Mouse (Mus musculus) hindbrain, embryonic 14.5 days (tissue): Measurements from ENCODE around the gene Cldn2. TPM values are rescaled to one million over a fixed set of nuclear protein-coding genes. Genes with fewer than 3 reads are reported as not detected.
A peak's percentile ranks its signal among the peaks of the same experiment; 100 is the strongest.

Experiments used
- ATAC-seq: fragments of 200-750 bp; cut with Nextera tagmentation; 2 replicates; pipeline ENCODE4 v1.8.0; 2017; ENCODE audit warnings: moderate number of reproducible peaks, mild to moderate bottlenecking, moderate TSS enrichment, moderate library complexity; ENCODE audit not compliant: low FRiP score
- DNase-seq: peaks from one replicate; pipeline ENCODE4 v3.0.0-alpha.2; 2015; ENCODE audit warnings: low spot score
- H3K27ac ChIP-seq: fragments of 300-500 bp; sonication (generic); 2 replicates; pipeline ENCODE4 v1.5.1; 2014; ENCODE audit warnings: mild to moderate bottlenecking, moderate library complexity
- H3K27me3 ChIP-seq: fragments of 300-500 bp; sonication (generic); 2 replicates; pipeline ENCODE4 v1.6.1; 2014; ENCODE audit warnings: mild to moderate bottlenecking, low read length, mixed read lengths; ENCODE audit not compliant: control insufficient read depth, insufficient read depth
- H3K36me3 ChIP-seq: fragments of 300-500 bp; sonication (generic); replicated peaks from 2 replicates; pipeline ENCODE4 v1.6.1; 2014; ENCODE audit not compliant: control insufficient read depth, insufficient read depth
- H3K4me1 ChIP-seq: fragments of 300-500 bp; sonication (generic); replicated peaks from 2 replicates; pipeline ENCODE4 v1.6.1; 2014; ENCODE audit warnings: antibody characterized with exemption, low read length, mixed read lengths; ENCODE audit not compliant: control insufficient read depth, insufficient read depth
- H3K4me2 ChIP-seq: fragments of 300-500 bp; sonication (generic); replicated peaks from 2 replicates; pipeline ENCODE4 v1.6.1; 2014; ENCODE audit warnings: mild to moderate bottlenecking, moderate library complexity
- H3K4me3 ChIP-seq: fragments of 300-500 bp; sonication (generic); replicated peaks from 2 replicates; pipeline ENCODE4 v1.5.1; 2014; ENCODE audit warnings: mild to moderate bottlenecking, low read length
- H3K9ac ChIP-seq: fragments of 300-500 bp; sonication (generic); 2 replicates; pipeline ENCODE4 v1.6.1; 2014
- H3K9me3 ChIP-seq: fragments of 300-500 bp; sonication (generic); 2 replicates; pipeline ENCODE4 v1.6.1; 2016; ENCODE audit warnings: low read length; ENCODE audit not compliant: control insufficient read depth
- WGBS: fragments of 180-500 bp; shearing (Covaris S2); extraction: QIAGEN DNeasy Blood & Tissue Kit; methylation state at CpG from one replicate; pipeline ENCODE4 v1.1.7; 2014; 5-methylcytosine and 5-hydroxymethylcytosine counted together
- polyA plus RNA-seq: library from polyadenylated mRNA; unstranded; fragments of >200 nt; fragmentation: Nextera tagmentation; extraction: Ambion mirVana; gene quantifications from 2 replicates; pipeline ENCODE4 v1.2.1, GENCODE M21; 2014

Gene Cldn2
- polyA plus RNA-seq, 1 experiment from 2014 or later, result 1.2 TPM

GRCm38 (mm10) chrX:139815201-139815600, 14.6 kb downstream of the Cldn2 start:
- Histone ChIP-seq H3K27ac (no peak overlapping the region), H3K9me3 (no peaks in the 10 kb centered on the region), H3K4me2 (no peak overlapping the region), H3K36me3 (no peaks in the 10 kb centered on the region), H3K4me1 (no peaks in the 10 kb centered on the region), H3K9ac (no peak overlapping the region), H3K4me3 (no peak overlapping the region), H3K27me3 (peaks cover 14% of the 10 kb centered on the region; the same call in 1 of the 2 replicates)
- no peak for DNase-seq
- 90% methylated on average over 5 of the region's 5 CpGs for WGBS
- ATAC-seq, result no peak

GRCm38 (mm10) chrX:139825402-139825801, 24.8 kb downstream of the Cldn2 start:
- DNase-seq (no peak), ATAC-seq (no peak)
- Histone ChIP-seq H3K9me3 (no peaks in the 10 kb centered on the region), H3K9ac (no peak overlapping the region), H3K4me2 (no peak overlapping the region), H3K27me3 (no peaks in the 10 kb centered on the region; the same call in 1 of the 2 replicates), H3K4me3 (no peak overlapping the region), H3K27ac (no peak overlapping the region), H3K36me3 (no peaks in the 10 kb centered on the region), H3K4me1 (no peaks in the 10 kb centered on the region)
- 94% methylated on average over 1 of the region's 1 CpGs for WGBS

- H3K9ac ChIP-seq, result no peak overlapping the region
- H3K4me2 ChIP-seq, result no peak overlapping the region
- H3K4me3 ChIP-seq, result no peak overlapping the region
- no peaks in the 10 kb centered on the region; the same call in 1 of the 2 replicates for H3K36me3 ChIP-seq
- WGBS, result 84% methylated on average over 4 of the region's 4 CpGs
- no peaks in the 10 kb centered on the region for H3K4me1 ChIP-seq
- DNase-seq (no peak), ATAC-seq (no peak)
- no peaks in the 10 kb centered on the region for H3K9me3 ChIP-seq
- no peak overlapping the region for H3K27ac ChIP-seq
- no peaks in the 10 kb centered on the region; the same call in 1 of the 2 replicates for H3K27me3 ChIP-seq
These were observed 26.3 kb downstream of the Cldn2 start for GRCm38 (mm10) chrX:139826926-139827325.

- H3K9me3 ChIP-seq, result no peaks in the 10 kb centered on the region
- no peak overlapping the region for H3K4me2 ChIP-seq
- no peaks in the 10 kb centered on the region for H3K4me1 ChIP-seq
- no peaks in the 10 kb centered on the region; the same call in 1 of the 2 replicates for H3K36me3 ChIP-seq
- no peak overlapping the region for H3K4me3 ChIP-seq
- no peak overlapping the region for H3K9ac ChIP-seq
- WGBS, result 88% methylated on average over 6 of the region's 6 CpGs
- ATAC-seq (no peak), DNase-seq (no peak)
- no peak overlapping the region for H3K27ac ChIP-seq
- no peaks in the 10 kb centered on the region; the same call in 1 of the 2 replicates for H3K27me3 ChIP-seq
These were observed 27.9 kb downstream of the Cldn2 start for GRCm38 (mm10) chrX:139828363-139829092.

- Histone ChIP-seq H3K27ac (no peak overlapping the region), H3K27me3 (no peaks in the 10 kb centered on the region), H3K4me2 (no peak overlapping the region), H3K36me3 (no peaks in the 10 kb centered on the region; the same call in 1 of the 2 replicates), H3K4me3 (no peak overlapping the region), H3K9ac (no peak overlapping the region), H3K9me3 (no peaks in the 10 kb centered on the region), H3K4me1 (no peaks in the 10 kb centered on the region)
- 18% methylated on average over 5 of the region's 5 CpGs for WGBS
- ATAC-seq (no peak), DNase-seq (peak; percentile 77)
These were observed 31.8 kb downstream of the Cldn2 start for GRCm38 (mm10) chrX:139832464-139832863.

GRCm38 (mm10) chrX:139839057-139839456, 38.4 kb downstream of the Cldn2 start:
- Histone ChIP-seq H3K27ac (no peak overlapping the region), H3K9ac (no peak overlapping the region), H3K9me3 (no peaks in the 10 kb centered on the region), H3K4me3 (no peak overlapping the region), H3K4me2 (no peak overlapping the region), H3K4me1 (no peaks in the 10 kb centered on the region), H3K36me3 (no peaks in the 10 kb centered on the region; the same call in 1 of the 2 replicates), H3K27me3 (no peaks in the 10 kb centered on the region; the same call in 1 of the 2 replicates)
- DNase-seq (no peak), ATAC-seq (no peak)
- WGBS, result 47% methylated on average over 3 of the region's 3 CpGs

GRCm38 (mm10) chrX:139841091-139841490, 40.5 kb downstream of the Cldn2 start:
- 84% methylated on average over 6 of the region's 6 CpGs for WGBS
- Histone ChIP-seq H3K27me3 (no peaks in the 10 kb centered on the region; the same call in 1 of the 2 replicates), H3K27ac (no peak overlapping the region), H3K9ac (no peak overlapping the region), H3K9me3 (no peaks in the 10 kb centered on the region), H3K4me1 (no peaks in the 10 kb centered on the region), H3K4me3 (no peak overlapping the region), H3K4me2 (no peak overlapping the region), H3K36me3 (no peaks in the 10 kb centered on the region)
- ATAC-seq, result no peak
- DNase-seq, result no peak

- Histone ChIP-seq H3K27me3 (peaks cover 11% of the 10 kb centered on the region; the same call in 1 of the 2 replicates), H3K9ac (no peak overlapping the region), H3K4me1 (no peaks in the 10 kb centered on the region), H3K4me3 (no peak overlapping the region), H3K4me2 (no peak overlapping the region), H3K36me3 (no peaks in the 10 kb centered on the region), H3K27ac (no peak overlapping the region), H3K9me3 (no peaks in the 10 kb centered on the region)
- WGBS, result 95% methylated on average over 4 of the region's 4 CpGs
- no peak for DNase-seq
- ATAC-seq, result no peak
These were observed 54.2 kb downstream of the Cldn2 start for GRCm38 (mm10) chrX:139854795-139855194.

- Histone ChIP-seq H3K9ac (no peak overlapping the region), H3K4me2 (no peak overlapping the region), H3K27me3 (0 out of 2 replicates have a peak, but pooled peaks cover under 1% of the 10 kb centered on the region), H3K27ac (no peak overlapping the region), H3K36me3 (no peaks in the 10 kb centered on the region), H3K4me3 (no peak overlapping the region), H3K4me1 (no peaks in the 10 kb centered on the region), H3K9me3 (no peaks in the 10 kb centered on the region)
- WGBS, result 88% methylated on average over 5 of the region's 5 CpGs
- DNase-seq (no peak), ATAC-seq (no peak)
These were observed 58.8 kb downstream of the Cldn2 start for GRCm38 (mm10) chrX:139859402-139859801.
